Mouse (Mus musculus): ENCODE data around the gene Snx4. TPM values are rescaled to one million over a fixed set of nuclear protein-coding genes. Genes with fewer than 3 reads are reported as not detected.
A peak's percentile ranks its signal among the peaks of the same experiment; 100 is the strongest.

The Snx4 gene
- polyA plus RNA-seq, 1 experiment from 2014 or later, result 72.2 TPM

DNA sequence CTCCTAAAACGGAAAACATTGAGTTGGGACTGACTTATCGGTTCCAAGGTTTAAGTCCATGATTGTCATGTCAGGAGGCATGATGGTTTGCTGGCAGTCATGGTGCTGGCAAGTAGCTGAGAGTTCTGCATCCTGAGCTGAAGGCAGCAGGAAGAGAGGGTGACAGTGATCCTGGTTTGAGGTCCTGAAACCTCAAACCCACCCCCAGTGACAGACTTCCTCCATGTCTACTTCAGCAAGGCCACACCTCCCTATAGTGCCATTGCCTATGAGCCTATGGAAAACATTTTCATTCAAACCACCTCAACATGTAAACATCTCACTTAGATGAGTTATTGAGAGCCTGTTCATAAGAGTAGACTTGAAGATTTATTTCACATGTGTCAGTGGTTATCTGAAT lies 11.9 kb upstream of the Snx4 start:
- Histone ChIP-seq H3K4me2 (ENCODE audit: low read depth, severe bottlenecking) (no peak overlapping the region), H3K4me1 (ENCODE audit: control insufficient read depth, insufficient read depth, low read length) (no peaks in the 10 kb centered on the region), H3K4me3 (ENCODE audit: low read depth, low read length) (no peak overlapping the region), H3K36me3 (ENCODE audit: control insufficient read depth, insufficient read depth, low read length) (peaks cover 7% of the 10 kb centered on the region; the same call in 1 of the 2 replicates), H3K27ac (replicated peaks; ENCODE audit: low read depth, low read length) (no peak overlapping the region), H3K9ac (ENCODE audit: low read length) (no peak overlapping the region), H3K27me3 (ENCODE audit: control insufficient read depth, insufficient read depth, low read length) (no peaks in the 10 kb centered on the region), H3K9me3 (ENCODE audit: control insufficient read depth, low read length) (no peaks in the 10 kb centered on the region)
- DNase-seq (ENCODE audit: low spot score), result no peak
- 93% methylated on average over 2 of the region's 2 CpGs for WGBS
- no peak for ATAC-seq (ENCODE audit: insufficient number of reproducible peaks, low FRiP score, low TSS enrichment, low read depth)

DNA sequence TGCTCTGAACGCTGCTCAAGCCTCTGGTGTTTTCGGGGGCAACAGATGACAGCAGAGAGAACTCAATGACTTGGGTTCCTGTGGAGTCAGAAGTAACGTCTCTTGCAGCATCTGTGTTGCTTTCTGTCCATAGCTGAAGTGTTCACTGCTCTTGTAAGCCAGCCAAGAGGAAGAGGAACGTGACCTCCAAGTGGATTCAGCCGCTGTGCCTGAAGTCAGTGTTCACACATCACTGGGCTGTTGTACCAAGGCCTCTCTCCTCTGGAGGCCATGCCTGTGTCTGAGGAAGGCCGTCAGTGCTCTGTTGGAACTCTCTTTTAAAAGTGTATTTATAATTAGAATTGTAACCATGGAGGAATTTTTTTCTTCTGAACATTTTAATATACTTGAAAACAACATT lies 9.2 kb upstream of the Snx4 start:
- no peak overlapping the region for H3K9ac ChIP-seq (ENCODE audit: low read length)
- peaks cover 7% of the 10 kb centered on the region for H3K36me3 ChIP-seq (ENCODE audit: control insufficient read depth, insufficient read depth, low read length)
- H3K27me3 ChIP-seq (ENCODE audit: control insufficient read depth, insufficient read depth, low read length), result no peaks in the 10 kb centered on the region
- H3K4me2 ChIP-seq (ENCODE audit: low read depth, severe bottlenecking), result no peak overlapping the region
- no peaks in the 10 kb centered on the region for H3K4me1 ChIP-seq (ENCODE audit: control insufficient read depth, insufficient read depth, low read length)
- ATAC-seq (ENCODE audit: insufficient number of reproducible peaks, low FRiP score, low TSS enrichment, low read depth), result no peak
- H3K9me3 ChIP-seq (ENCODE audit: control insufficient read depth, low read length), result no peaks in the 10 kb centered on the region
- H3K4me3 ChIP-seq (ENCODE audit: low read depth, low read length), result no peak overlapping the region
- DNase-seq (ENCODE audit: low spot score), result no peak
- WGBS, result 90% methylated on average over 6 of the region's 6 CpGs
- H3K27ac ChIP-seq (replicated peaks; ENCODE audit: low read depth, low read length), result no peak overlapping the region

DNA sequence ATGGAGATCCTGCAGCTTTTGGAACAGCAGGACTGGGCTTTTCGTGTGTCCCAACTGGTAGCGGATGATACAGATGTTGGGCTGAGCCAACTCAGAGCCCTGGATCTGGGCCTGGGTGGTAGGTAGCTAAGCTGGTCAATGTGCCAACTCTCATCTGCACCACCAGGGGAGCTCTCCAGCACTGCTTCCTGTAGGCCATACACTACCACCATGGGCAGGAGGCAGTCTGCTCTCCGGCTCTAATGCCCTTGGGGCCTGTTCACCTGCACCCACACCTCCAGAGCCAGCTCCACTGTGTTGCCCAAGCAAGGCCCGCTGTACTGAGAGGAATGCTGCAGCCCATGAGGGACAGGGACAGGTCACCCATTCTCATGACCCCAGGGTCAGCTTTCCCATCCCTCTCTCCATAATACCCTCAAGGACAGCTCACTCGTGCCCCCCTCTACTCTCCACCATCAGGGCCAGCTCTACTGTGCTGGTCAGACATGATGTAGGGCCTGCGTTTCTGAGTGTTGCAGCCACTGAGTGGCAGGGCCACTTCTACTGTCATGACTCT lies 7.0 kb upstream of the Snx4 start:
- Histone ChIP-seq H3K4me1 (ENCODE audit: control insufficient read depth, insufficient read depth, low read length) (no peaks in the 10 kb centered on the region), H3K27ac (replicated peaks; ENCODE audit: low read depth, low read length) (no peak overlapping the region), H3K9ac (ENCODE audit: low read length) (no peak overlapping the region), H3K9me3 (ENCODE audit: control insufficient read depth, low read length) (no peaks in the 10 kb centered on the region), H3K36me3 (ENCODE audit: control insufficient read depth, insufficient read depth, low read length) (peaks cover 4% of the 10 kb centered on the region), H3K4me2 (ENCODE audit: low read depth, severe bottlenecking) (no peak overlapping the region), H3K4me3 (ENCODE audit: low read depth, low read length) (no peak overlapping the region), H3K27me3 (ENCODE audit: control insufficient read depth, insufficient read depth, low read length) (no peaks in the 10 kb centered on the region)
- ATAC-seq (ENCODE audit: insufficient number of reproducible peaks, low FRiP score, low TSS enrichment, low read depth) (no peak), DNase-seq (ENCODE audit: low spot score) (no peak)
- WGBS, result 87% methylated on average over 6 of the region's 6 CpGs

DNA sequence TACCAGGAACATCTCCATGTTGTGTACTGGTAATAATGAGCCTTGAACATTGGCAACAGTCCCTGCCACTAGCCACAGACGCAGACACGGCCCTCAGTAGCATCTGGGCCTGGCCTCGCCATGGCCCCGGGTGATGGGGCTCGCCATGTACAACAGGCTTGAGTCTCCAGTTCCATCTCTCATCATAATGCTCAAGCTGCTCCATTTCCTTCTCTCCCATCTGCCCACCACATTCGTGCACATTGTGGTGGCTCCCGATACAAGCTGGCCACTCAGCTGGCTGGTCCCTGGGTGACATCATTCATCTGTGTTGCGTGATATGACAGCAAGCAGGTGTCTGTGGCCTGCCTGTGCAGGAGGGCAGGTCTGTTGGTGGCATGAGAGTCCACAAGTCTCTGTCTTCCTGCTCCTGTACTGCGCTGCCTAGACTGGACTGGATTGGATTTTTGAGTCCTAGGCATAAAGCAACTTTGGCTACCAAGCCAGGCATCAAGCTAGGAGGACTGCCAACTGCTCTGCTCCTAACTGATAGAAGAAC lies 6.2 kb upstream of the Snx4 start:
- ATAC-seq (ENCODE audit: insufficient number of reproducible peaks, low FRiP score, low TSS enrichment, low read depth) (no peak), DNase-seq (ENCODE audit: low spot score) (no peak)
- Histone ChIP-seq H3K27me3 (ENCODE audit: control insufficient read depth, insufficient read depth, low read length) (no peaks in the 10 kb centered on the region), H3K27ac (replicated peaks; ENCODE audit: low read depth, low read length) (no peak overlapping the region), H3K9ac (ENCODE audit: low read length) (no peak overlapping the region), H3K36me3 (ENCODE audit: control insufficient read depth, insufficient read depth, low read length) (peaks cover 4% of the 10 kb centered on the region), H3K4me2 (ENCODE audit: low read depth, severe bottlenecking) (no peak overlapping the region), H3K4me1 (ENCODE audit: control insufficient read depth, insufficient read depth, low read length) (no peaks in the 10 kb centered on the region), H3K4me3 (ENCODE audit: low read depth, low read length) (no peak overlapping the region), H3K9me3 (ENCODE audit: control insufficient read depth, low read length) (no peaks in the 10 kb centered on the region)
- WGBS, result 95% methylated on average over 9 of the region's 9 CpGs

DNA sequence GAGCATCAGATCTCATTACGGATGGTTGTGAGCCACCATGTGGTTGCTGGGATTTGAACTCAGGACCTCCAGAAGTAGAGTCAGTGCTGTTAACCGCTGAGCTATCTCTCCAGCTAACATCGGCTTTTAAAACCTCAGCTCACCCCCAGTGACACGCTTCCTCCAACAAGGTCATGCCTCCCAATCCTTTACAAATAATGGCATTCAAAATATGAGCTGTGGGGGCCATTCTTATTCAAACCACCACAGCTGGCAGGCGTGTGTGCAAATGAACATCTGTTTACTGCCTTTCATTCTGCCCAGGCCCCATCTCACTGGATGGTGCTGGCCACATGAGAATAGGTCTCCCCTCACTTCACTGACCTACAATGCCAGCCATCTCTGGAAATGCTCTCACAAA lies 4.7 kb upstream of the Snx4 start:
- H3K9me3 ChIP-seq (ENCODE audit: control insufficient read depth, low read length), result no peaks in the 10 kb centered on the region
- no peak overlapping the region for H3K4me3 ChIP-seq (ENCODE audit: low read depth, low read length)
- no peaks in the 10 kb centered on the region for H3K27me3 ChIP-seq (ENCODE audit: control insufficient read depth, insufficient read depth, low read length)
- DNase-seq (ENCODE audit: low spot score) (no peak), ATAC-seq (ENCODE audit: insufficient number of reproducible peaks, low FRiP score, low TSS enrichment, low read depth) (no peak)
- H3K4me2 ChIP-seq (ENCODE audit: low read depth, severe bottlenecking), result no peak overlapping the region
- H3K36me3 ChIP-seq (ENCODE audit: control insufficient read depth, insufficient read depth, low read length), result peaks cover 4% of the 10 kb centered on the region
- 92% methylated on average over 5 of the region's 5 CpGs for WGBS
- no peaks in the 10 kb centered on the region for H3K4me1 ChIP-seq (ENCODE audit: control insufficient read depth, insufficient read depth, low read length)
- H3K9ac ChIP-seq (ENCODE audit: low read length), result no peak overlapping the region
- H3K27ac ChIP-seq (replicated peaks; ENCODE audit: low read depth, low read length), result no peak overlapping the region

DNA sequence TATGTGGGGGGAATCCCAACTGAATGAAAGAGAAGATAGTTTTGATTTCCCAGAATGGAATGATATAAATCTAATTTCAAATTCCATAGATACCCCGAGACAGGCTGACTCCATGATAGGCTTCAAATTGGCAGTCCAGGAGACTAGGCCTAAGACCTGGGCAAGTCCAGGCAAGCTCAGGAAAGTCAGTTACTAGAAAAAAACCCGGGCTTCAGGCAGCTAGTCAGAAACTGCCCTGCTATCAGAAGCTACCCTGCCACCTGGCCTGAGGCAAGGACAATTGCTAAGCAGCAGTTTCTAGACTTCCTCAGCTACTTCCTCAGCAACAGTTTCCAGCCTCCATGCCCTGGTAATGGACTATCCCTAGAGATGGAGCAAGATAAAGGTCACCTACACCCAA lies 4.2 kb upstream of the Snx4 start:
- no peak overlapping the region for H3K9ac ChIP-seq (ENCODE audit: low read length)
- 77% methylated on average over 2 of the region's 2 CpGs for WGBS
- H3K9me3 ChIP-seq (ENCODE audit: control insufficient read depth, low read length), result no peaks in the 10 kb centered on the region
- peaks cover 4% of the 10 kb centered on the region for H3K36me3 ChIP-seq (ENCODE audit: control insufficient read depth, insufficient read depth, low read length)
- H3K27me3 ChIP-seq (ENCODE audit: control insufficient read depth, insufficient read depth, low read length), result no peaks in the 10 kb centered on the region
- H3K4me3 ChIP-seq (ENCODE audit: low read depth, low read length), result no peak overlapping the region
- no peak overlapping the region for H3K4me2 ChIP-seq (ENCODE audit: low read depth, severe bottlenecking)
- H3K27ac ChIP-seq (replicated peaks; ENCODE audit: low read depth, low read length), result no peak overlapping the region
- ATAC-seq (ENCODE audit: insufficient number of reproducible peaks, low FRiP score, low TSS enrichment, low read depth), result no peak
- no peak for DNase-seq (ENCODE audit: low spot score)
- no peaks in the 10 kb centered on the region; the same call in 1 of the 2 replicates for H3K4me1 ChIP-seq (ENCODE audit: control insufficient read depth, insufficient read depth, low read length)

DNA sequence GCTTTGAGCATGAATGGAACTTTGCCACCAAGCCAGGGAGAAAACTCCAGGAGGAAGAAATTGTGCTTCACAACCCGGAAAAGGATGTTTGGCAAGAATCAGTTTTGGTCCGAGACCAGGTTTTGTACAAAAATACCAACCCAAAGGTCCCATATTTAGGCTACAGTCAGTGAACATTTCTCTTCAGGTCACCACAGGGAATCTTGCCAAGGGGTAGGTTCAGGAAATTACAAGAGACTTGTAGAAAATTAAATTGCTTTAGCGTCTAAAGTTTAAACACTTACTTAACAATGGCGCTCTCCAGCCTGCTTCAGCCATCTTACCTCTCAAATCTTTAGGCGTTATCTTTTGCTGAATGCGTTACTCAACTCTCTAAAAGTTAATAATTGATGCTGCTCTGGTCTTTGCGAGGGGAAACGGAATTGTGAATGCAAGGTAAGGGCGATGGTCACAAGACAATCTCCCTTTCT lies 556 bp upstream of the Snx4 start:
- DNase-seq (ENCODE audit: low spot score) (no peak), ATAC-seq (ENCODE audit: insufficient number of reproducible peaks, low FRiP score, low TSS enrichment, low read depth) (0 out of 2 replicates have a peak, but pooled peaks have one; percentile 17)
- Histone ChIP-seq H3K4me2 (ENCODE audit: low read depth, severe bottlenecking) (peak overlapping the region; percentile 58), H3K4me3 (ENCODE audit: low read depth, low read length) (peak overlapping the region; percentile 98), H3K27me3 (ENCODE audit: control insufficient read depth, insufficient read depth, low read length) (no peaks in the 10 kb centered on the region), H3K9ac (ENCODE audit: low read length) (peak overlapping the region; percentile 12; the same call in 1 of the 2 replicates), H3K36me3 (ENCODE audit: control insufficient read depth, insufficient read depth, low read length) (no peaks in the 10 kb centered on the region), H3K9me3 (ENCODE audit: control insufficient read depth, low read length) (no peaks in the 10 kb centered on the region), H3K27ac (replicated peaks; ENCODE audit: low read depth, low read length) (no peak overlapping the region), H3K4me1 (ENCODE audit: control insufficient read depth, insufficient read depth, low read length) (no peaks in the 10 kb centered on the region; the same call in 1 of the 2 replicates)
- 23% methylated on average over 9 of the region's 9 CpGs for WGBS

DNA sequence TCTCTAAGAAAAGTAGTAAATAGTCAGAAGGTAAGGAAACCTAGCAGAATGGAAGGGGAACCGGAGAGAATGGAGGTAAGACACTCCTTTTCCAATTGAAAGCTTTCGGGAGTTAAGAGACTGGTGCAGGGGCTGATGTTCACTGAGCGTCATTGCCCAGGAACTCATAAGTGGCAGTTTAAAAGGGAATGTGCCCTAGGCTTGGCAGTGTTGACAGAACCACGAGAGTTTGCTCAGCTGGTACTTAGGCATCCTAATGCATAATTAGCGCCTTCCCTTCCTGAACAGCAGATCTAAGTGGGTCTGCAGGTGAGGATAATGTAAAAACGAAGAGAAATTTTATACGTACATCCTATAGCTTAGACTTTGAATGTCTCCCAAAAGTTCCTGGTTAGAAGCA lies 4.4 kb downstream of the Snx4 start:
- Histone ChIP-seq H3K4me3 (ENCODE audit: low read depth, low read length) (no peak overlapping the region), H3K9ac (ENCODE audit: low read length) (no peak overlapping the region), H3K27ac (replicated peaks; ENCODE audit: low read depth, low read length) (no peak overlapping the region), H3K4me2 (ENCODE audit: low read depth, severe bottlenecking) (no peak overlapping the region), H3K27me3 (ENCODE audit: control insufficient read depth, insufficient read depth, low read length) (no peaks in the 10 kb centered on the region), H3K4me1 (ENCODE audit: control insufficient read depth, insufficient read depth, low read length) (no peaks in the 10 kb centered on the region; the same call in 1 of the 2 replicates), H3K9me3 (ENCODE audit: control insufficient read depth, low read length) (no peaks in the 10 kb centered on the region), H3K36me3 (ENCODE audit: control insufficient read depth, insufficient read depth, low read length) (no peaks in the 10 kb centered on the region)
- DNase-seq (ENCODE audit: low spot score) (no peak), ATAC-seq (ENCODE audit: insufficient number of reproducible peaks, low FRiP score, low TSS enrichment, low read depth) (no peak)
- WGBS, result 85% methylated on average over 7 of the region's 7 CpGs

DNA sequence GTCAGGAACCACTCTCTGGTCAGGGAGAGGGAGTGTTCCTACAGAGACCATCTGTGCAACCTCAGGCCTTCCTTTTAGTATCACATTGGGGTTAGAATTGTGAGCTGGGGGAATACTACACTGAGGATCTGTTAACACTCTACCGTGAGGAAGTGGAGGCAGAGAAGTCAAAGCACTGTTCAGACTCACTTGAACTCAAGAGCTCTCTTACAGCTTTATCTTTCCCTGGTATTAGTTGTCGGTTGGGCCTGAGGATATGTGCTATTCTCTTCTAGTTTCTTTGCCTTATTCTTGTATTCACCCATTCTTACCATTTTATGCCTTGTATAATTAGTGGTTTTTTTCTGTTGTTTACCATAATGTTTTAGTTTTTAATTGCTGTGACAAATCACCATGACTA lies 7.3 kb downstream of the Snx4 start:
- DNase-seq (ENCODE audit: low spot score) (no peak), ATAC-seq (ENCODE audit: insufficient number of reproducible peaks, low FRiP score, low TSS enrichment, low read depth) (no peak)
- no peak overlapping the region for H3K4me2 ChIP-seq (ENCODE audit: low read depth, severe bottlenecking)
- no peak overlapping the region for H3K27ac ChIP-seq (replicated peaks; ENCODE audit: low read depth, low read length)
- WGBS, result 96% methylated on average over 2 of the region's 2 CpGs
- no peaks in the 10 kb centered on the region for H3K27me3 ChIP-seq (ENCODE audit: control insufficient read depth, insufficient read depth, low read length)
- H3K9me3 ChIP-seq (ENCODE audit: control insufficient read depth, low read length), result no peaks in the 10 kb centered on the region
- H3K36me3 ChIP-seq (ENCODE audit: control insufficient read depth, insufficient read depth, low read length), result no peaks in the 10 kb centered on the region
- no peak overlapping the region for H3K9ac ChIP-seq (ENCODE audit: low read length)
- H3K4me1 ChIP-seq (ENCODE audit: control insufficient read depth, insufficient read depth, low read length), result no peaks in the 10 kb centered on the region
- no peak overlapping the region for H3K4me3 ChIP-seq (ENCODE audit: low read depth, low read length)
